Mouse (Mus musculus) thymus, adult 2 months (tissue): Measurements from ENCODE around the gene R3hdm4. TPM values are rescaled to one million over a fixed set of nuclear protein-coding genes. Genes with fewer than 3 reads are reported as not detected.

ENCODE experiments used
- DNase-seq: peaks from one replicate; pipeline ENCODE4 v3.0.0; 2021
- H3K27ac ChIP-seq: fragments of 200-500 bp; 2 replicates; pipeline ENCODE4 v1.5.1; 2012; ENCODE audit warnings: low read length, control low read depth; ENCODE audit not compliant: control insufficient read depth, insufficient read depth
- H3K27me3 ChIP-seq: fragments of 200-500 bp; 2 replicates; pipeline ENCODE4 v1.6.1; 2012; ENCODE audit warnings: mild to moderate bottlenecking, low read length, moderate library complexity, mixed read lengths; ENCODE audit not compliant: control insufficient read depth, insufficient read depth
- H3K36me3 ChIP-seq: fragments of 200-500 bp; 2 replicates; pipeline ENCODE4 v1.6.1; 2012; ENCODE audit warnings: mild to moderate bottlenecking, low read length, moderate library complexity; ENCODE audit not compliant: control insufficient read depth, insufficient read depth
- H3K4me1 ChIP-seq: fragments of 200-500 bp; replicated peaks from 2 replicates; pipeline ENCODE4 v1.6.1; 2012; ENCODE audit warnings: low read length; ENCODE audit not compliant: control insufficient read depth, insufficient read depth
- H3K4me3 ChIP-seq: fragments of 200-500 bp; 2 replicates; pipeline ENCODE4 v1.5.1; 2012; ENCODE audit warnings: mild to moderate bottlenecking, low read length, control low read depth, moderate library complexity; ENCODE audit not compliant: control insufficient read depth, insufficient read depth
- CTCF ChIP-seq: fragments of 200-500 bp; IDR thresholded peaks from 2 replicates; pipeline ENCODE4 v1.5.1; 2012; ENCODE audit warnings: mild to moderate bottlenecking, control low read depth, low read length, moderate library complexity, borderline replicate concordance; ENCODE audit not compliant: control insufficient read depth, poor library complexity, insufficient read depth; ENCODE audit errors: extremely low read depth
- POLR2A ChIP-seq: fragments of 200-500 bp; IDR thresholded peaks from 2 replicates; pipeline ENCODE4 v1.6.1; 2012; ENCODE audit warnings: mild to moderate bottlenecking, low read length, control low read depth, moderate library complexity; ENCODE audit not compliant: control insufficient read depth, poor library complexity, insufficient read depth; ENCODE audit errors: extremely low read depth
- WGBS: fragments of 180-500 bp; shearing (Covaris S2); methylation state at CpG from one replicate; pipeline ENCODE4 v1.1.7; 2018; 5-methylcytosine and 5-hydroxymethylcytosine counted together
- polyA plus RNA-seq: library from polyadenylated mRNA; depleted of rRNA; stranded (reverse); fragments of >200 nt; gene quantifications from 2 replicates; pipeline ENCODE4 v1.2.3, GENCODE M21; 2012

Gene R3hdm4
- polyA plus RNA-seq, 1 experiment = 279 TPM

DNA sequence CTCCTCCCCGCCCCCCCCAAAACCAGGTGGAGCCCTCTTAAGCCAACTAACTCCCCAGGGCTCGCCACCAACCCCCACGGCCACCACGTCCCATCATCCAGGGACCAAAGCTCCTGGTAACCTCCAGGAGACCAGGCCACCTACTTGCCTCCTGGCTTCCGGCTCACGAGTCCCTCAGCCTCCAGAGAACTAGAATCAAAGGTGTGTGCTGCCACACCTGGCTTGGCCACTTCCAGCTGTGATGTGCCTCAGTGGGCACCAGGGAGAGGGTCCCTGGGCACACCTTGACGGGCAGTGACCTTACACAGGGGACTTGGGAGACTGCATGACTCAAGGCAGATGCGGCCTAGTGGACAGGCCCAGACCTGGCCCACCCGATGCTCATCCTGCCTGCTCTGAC is 34.7 kb upstream of the R3hdm4 start:
- Histone ChIP-seq H3K4me1 (peaks cover 7% of the 10 kb centered on the region), H3K4me3 (no peak overlapping the region), H3K36me3 (no peaks in the 10 kb centered on the region), H3K27ac (no peak overlapping the region), H3K27me3 (no peaks in the 10 kb centered on the region)
- 93% methylated on average over 9 of the region's 9 CpGs for WGBS
- no peak for DNase-seq
- TF ChIP-seq POLR2A (no peak), CTCF (no peak)

GRCm38 (mm10) chr10:79953946-79954345 is 32.9 kb upstream of the R3hdm4 start:
- peak; percentile 51 for DNase-seq
- TF ChIP-seq POLR2A (no peak), CTCF (peak; percentile 79)
- WGBS = 88% methylated on average over 6 of the region's 6 CpGs
- Histone ChIP-seq H3K4me1 (peaks cover 2% of the 10 kb centered on the region), H3K36me3 (no peaks in the 10 kb centered on the region), H3K27ac (no peak overlapping the region), H3K4me3 (no peak overlapping the region), H3K27me3 (no peaks in the 10 kb centered on the region)

DNA sequence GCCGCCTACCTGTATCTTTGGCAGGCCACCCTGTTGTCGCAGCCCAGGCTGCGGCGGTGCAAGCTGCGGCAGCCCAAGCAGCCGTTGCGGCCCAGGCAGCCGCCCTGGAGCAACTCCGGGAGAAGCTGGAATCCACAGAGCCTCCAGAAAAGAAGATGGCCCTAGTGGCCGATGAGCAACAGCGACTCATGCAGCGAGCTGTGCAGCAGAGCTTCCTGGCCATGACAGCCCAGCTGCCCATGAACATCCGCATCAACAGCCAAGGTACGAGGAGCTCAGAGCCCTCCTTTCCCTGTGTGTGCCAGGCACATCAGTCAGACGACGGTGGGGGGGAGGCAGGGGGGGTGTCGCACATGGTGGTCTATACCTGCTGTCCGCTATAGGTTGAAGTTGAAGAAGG is 29.7 kb upstream of the R3hdm4 start:
- Histone ChIP-seq H3K4me1 (no peaks in the 10 kb centered on the region), H3K36me3 (no peaks in the 10 kb centered on the region)

DNA sequence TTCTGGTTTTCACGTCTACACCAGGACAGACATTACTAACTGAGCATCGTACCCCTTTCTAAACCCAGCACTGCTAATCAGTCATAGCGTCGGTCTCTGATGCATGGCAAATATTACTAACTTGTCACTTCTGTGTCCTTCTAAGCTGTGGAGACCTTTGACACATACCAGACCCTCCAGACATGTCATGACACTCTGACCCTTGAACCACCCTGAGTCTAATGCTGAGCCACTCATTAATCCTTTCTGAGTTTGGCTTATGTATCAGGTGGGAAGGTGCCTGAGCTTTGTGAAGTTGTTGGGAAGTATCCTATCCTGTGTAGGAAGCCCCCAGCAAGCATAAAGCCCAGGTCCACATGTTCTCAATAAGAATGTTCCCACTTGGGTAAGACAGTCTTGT is 28.9 kb upstream of the R3hdm4 start:
- WGBS = 96% methylated on average over 4 of the region's 4 CpGs
- Histone ChIP-seq H3K4me1 (no peaks in the 10 kb centered on the region), H3K27me3 (no peaks in the 10 kb centered on the region), H3K36me3 (no peaks in the 10 kb centered on the region), H3K27ac (no peak overlapping the region), H3K4me3 (no peak overlapping the region)
- TF ChIP-seq CTCF (no peak), POLR2A (no peak)
- no peak for DNase-seq

More for the DNA sequence above, 29.7 kb upstream of the R3hdm4 start:
- Histone ChIP-seq H3K27ac (no peak overlapping the region), H3K27me3 (no peaks in the 10 kb centered on the region), H3K4me3 (no peak overlapping the region)
- no peak for DNase-seq
- TF ChIP-seq POLR2A (no peak), CTCF (no peak)
- WGBS = 97% methylated on average over 18 of the region's 18 CpGs

DNA sequence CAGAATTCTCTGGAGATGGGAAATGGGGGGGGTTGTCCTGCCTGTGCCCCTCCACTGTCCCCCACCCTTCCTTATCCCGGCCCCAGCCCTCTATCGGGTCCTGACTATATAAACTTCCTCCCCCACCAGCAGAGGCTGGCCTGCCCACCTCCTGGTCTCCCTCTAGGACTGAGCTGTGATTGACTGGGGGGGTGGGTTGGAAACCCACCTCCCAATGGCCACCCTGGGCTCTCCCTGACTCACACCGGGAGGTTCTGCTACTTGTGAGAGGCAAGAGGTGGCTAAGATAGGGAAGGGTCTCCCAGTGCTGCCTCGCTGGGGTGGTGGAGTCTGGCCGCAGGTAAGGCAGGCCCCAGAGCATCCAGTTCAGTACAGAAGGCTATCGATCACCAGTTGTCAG is 26.5 kb upstream of the R3hdm4 start:
- no peak overlapping the region for H3K27ac ChIP-seq
- no peaks in the 10 kb centered on the region for H3K36me3 ChIP-seq
- H3K4me3 ChIP-seq = no peak overlapping the region
- 89% methylated on average over 6 of the region's 6 CpGs for whole genome bisulfite sequencing
- no peaks in the 10 kb centered on the region for H3K27me3 ChIP-seq
- no peak for TF ChIP-seq POLR2A
- no peak for TF ChIP-seq CTCF
- no peak for DNase-seq
- H3K4me1 ChIP-seq = no peaks in the 10 kb centered on the region

- Histone ChIP-seq H3K4me3 (no peak overlapping the region), H3K4me1 (no peaks in the 10 kb centered on the region), H3K27me3 (no peaks in the 10 kb centered on the region), H3K36me3 (no peaks in the 10 kb centered on the region), H3K27ac (no peak overlapping the region)
- TF ChIP-seq POLR2A (no peak), CTCF (no peak)
- WGBS = 74% methylated on average over 7 of the region's 7 CpGs
- DNase-seq = no peak
Observed at GRCm38 (mm10) chr10:79946752-79947322, 25.8 kb upstream of the R3hdm4 start.

DNA sequence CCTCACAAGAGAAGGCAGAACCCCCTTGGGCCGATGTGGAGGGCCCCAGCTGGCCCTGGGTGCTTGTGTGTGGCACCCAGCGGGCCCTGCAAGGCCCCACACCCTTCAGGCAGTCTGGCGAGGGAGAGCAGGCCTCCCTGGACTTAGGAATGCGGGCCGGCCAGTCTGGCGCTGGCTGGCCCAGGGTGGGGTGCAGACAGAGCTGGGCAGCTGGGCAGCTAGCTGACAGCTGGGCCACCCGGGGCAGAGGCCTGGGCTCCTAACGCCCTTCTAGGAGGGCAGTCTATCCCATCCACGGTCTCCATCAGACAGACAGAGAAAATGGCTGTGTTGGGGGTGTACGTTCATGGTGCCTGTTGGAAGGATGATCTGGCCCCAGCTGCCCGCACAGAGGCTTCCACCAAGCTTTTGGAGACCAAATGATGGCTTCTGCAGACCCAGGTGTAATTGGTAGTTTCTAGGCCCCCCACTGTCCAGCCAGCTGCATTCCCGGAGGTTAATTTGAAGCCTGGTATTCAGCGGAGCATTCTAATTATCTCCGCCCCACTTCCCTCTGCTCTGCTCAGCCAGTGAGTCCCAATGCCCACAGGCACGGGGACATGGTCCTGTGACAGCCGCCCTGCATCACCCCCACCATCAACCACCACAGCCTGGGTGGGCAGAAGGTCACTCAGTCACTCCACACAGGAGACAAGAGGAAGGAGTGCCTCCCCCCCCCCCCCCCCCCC is 24.7 kb upstream of the R3hdm4 start:
- H3K27ac ChIP-seq = no peak overlapping the region
- H3K36me3 ChIP-seq = no peaks in the 10 kb centered on the region
- no peak for DNase-seq
- H3K4me1 ChIP-seq = 0 out of 2 replicates have a peak, but pooled peaks cover under 1% of the 10 kb centered on the region
- TF ChIP-seq CTCF (no peak), POLR2A (no peak)
- H3K4me3 ChIP-seq = no peak overlapping the region
- H3K27me3 ChIP-seq = no peaks in the 10 kb centered on the region
- 88% methylated on average over 16 of the region's 16 CpGs for WGBS
